Mouse (Mus musculus): ENCODE data around the gene Tef. TPM values are rescaled to one million over a fixed set of nuclear protein-coding genes. Genes with fewer than 3 reads are reported as not detected.

The Tef gene
- polyA plus RNA-seq, 2 experiments = 25.5 to 45.7 TPM

GRCm38 (mm10) chr15:81845033-81845625, 42.9 kb downstream of the Tef start:
- no peak for DNase-seq (ENCODE audit: low spot score)
- H3K36me3 ChIP-seq (ENCODE audit: control insufficient read depth, insufficient read depth, low read length) = peaks cover 33% of the 10 kb centered on the region
- H3K9ac ChIP-seq (ENCODE audit: low read depth, low read length, severe bottlenecking) = no peak overlapping the region
- H3K4me2 ChIP-seq (replicated peaks; ENCODE audit: low read depth, low read length, severe bottlenecking) = no peak overlapping the region
- ATAC-seq (ENCODE audit: low FRiP score, low read depth) = no peak
- no peak overlapping the region for H3K27ac ChIP-seq (replicated peaks; ENCODE audit: low read depth, low read length)
- H3K27me3 ChIP-seq (ENCODE audit: control insufficient read depth, insufficient read depth, low read length) = no peaks in the 10 kb centered on the region
- WGBS = 78% methylated on average over 5 of the region's 5 CpGs
- H3K9me3 ChIP-seq (ENCODE audit: control insufficient read depth, low read length) = no peaks in the 10 kb centered on the region
- TF ChIP-seq POLR2A (IDR thresholded peaks at IDR 0.05; ENCODE audit: borderline replicate concordance, extremely low read depth, insufficient read depth, insufficient read length) = no peak
- no peak overlapping the region for H3K4me3 ChIP-seq (replicated peaks; ENCODE audit: low read length)
- no peaks in the 10 kb centered on the region for H3K4me1 ChIP-seq (ENCODE audit: control insufficient read depth, insufficient read depth, low read length)

DNA sequence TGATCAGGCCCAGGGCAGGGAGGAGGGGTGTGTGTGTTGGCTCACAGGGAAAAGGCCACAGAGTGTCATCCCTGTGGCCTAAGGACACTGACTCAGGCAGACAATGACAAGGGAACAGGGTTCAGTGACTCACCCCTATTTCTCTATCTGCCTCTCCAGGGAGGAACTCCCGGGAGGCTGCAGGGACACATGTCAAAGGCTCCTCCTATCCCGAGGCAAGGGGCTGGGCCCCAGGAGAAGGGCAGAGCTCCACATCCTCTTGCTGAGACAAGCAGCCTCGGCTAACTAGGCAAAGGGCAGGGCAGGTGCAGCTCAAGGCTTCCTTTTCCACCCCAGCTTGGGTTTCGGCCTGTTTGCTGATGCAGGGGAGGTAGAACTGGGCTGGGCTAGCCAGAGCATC, 43.5 kb downstream of the Tef start:
- 39% methylated on average over 4 of the region's 4 CpGs for WGBS
- Histone ChIP-seq H3K27me3 (ENCODE audit: control insufficient read depth, insufficient read depth, low read length) (no peaks in the 10 kb centered on the region), H3K4me2 (replicated peaks; ENCODE audit: low read depth, low read length, severe bottlenecking) (no peak overlapping the region)

GRCm38 (mm10) chr15:81846755-81847154, 44.5 kb downstream of the Tef start:
- peaks cover 50% of the 10 kb centered on the region for H3K36me3 ChIP-seq (ENCODE audit: control insufficient read depth, insufficient read depth, low read length)

More for the DNA sequence above, 43.5 kb downstream of the Tef start:
- DNase-seq (ENCODE audit: low spot score) = no peak
- no peak overlapping the region for H3K4me3 ChIP-seq (replicated peaks; ENCODE audit: low read length)
- H3K9me3 ChIP-seq (ENCODE audit: control insufficient read depth, low read length) = no peaks in the 10 kb centered on the region
- no peak for ATAC-seq (ENCODE audit: low FRiP score, low read depth)
- no peak overlapping the region for H3K27ac ChIP-seq (replicated peaks; ENCODE audit: low read depth, low read length)
- TF ChIP-seq POLR2A (IDR thresholded peaks at IDR 0.05; ENCODE audit: borderline replicate concordance, extremely low read depth, insufficient read depth, insufficient read length) = no peak
- no peaks in the 10 kb centered on the region for H3K4me1 ChIP-seq (ENCODE audit: control insufficient read depth, insufficient read depth, low read length)
- H3K9ac ChIP-seq (ENCODE audit: low read depth, low read length, severe bottlenecking) = no peak overlapping the region
- H3K36me3 ChIP-seq (ENCODE audit: control insufficient read depth, insufficient read depth, low read length) = peaks cover 39% of the 10 kb centered on the region

GRCm38 (mm10) chr15:81847161-81847560, 44.9 kb downstream of the Tef start:
- H3K27ac ChIP-seq (replicated peaks; ENCODE audit: low read depth, low read length) = no peak overlapping the region
- no peak for DNase-seq (ENCODE audit: low spot score)
- TF ChIP-seq POLR2A (IDR thresholded peaks at IDR 0.05; ENCODE audit: borderline replicate concordance, extremely low read depth, insufficient read depth, insufficient read length) = no peak
- H3K4me3 ChIP-seq (replicated peaks; ENCODE audit: low read length) = no peak overlapping the region
- no peaks in the 10 kb centered on the region for H3K9me3 ChIP-seq (ENCODE audit: control insufficient read depth, low read length)
- 89% methylated on average over 4 of the region's 4 CpGs for WGBS
- no peaks in the 10 kb centered on the region for H3K4me1 ChIP-seq (ENCODE audit: control insufficient read depth, insufficient read depth, low read length)
- H3K9ac ChIP-seq (ENCODE audit: low read depth, low read length, severe bottlenecking) = no peak overlapping the region
- H3K36me3 ChIP-seq (ENCODE audit: control insufficient read depth, insufficient read depth, low read length) = peaks cover 52% of the 10 kb centered on the region
- no peak for ATAC-seq (ENCODE audit: low FRiP score, low read depth)
- no peak overlapping the region for H3K4me2 ChIP-seq (replicated peaks; ENCODE audit: low read depth, low read length, severe bottlenecking)
- H3K27me3 ChIP-seq (ENCODE audit: control insufficient read depth, insufficient read depth, low read length) = no peaks in the 10 kb centered on the region

More at GRCm38 (mm10) chr15:81846755-81847154, 44.5 kb downstream of the Tef start:
- H3K4me1 ChIP-seq (ENCODE audit: control insufficient read depth, insufficient read depth, low read length) = no peaks in the 10 kb centered on the region
- 82% methylated on average over 9 of the region's 9 CpGs for WGBS
- no peak for TF ChIP-seq POLR2A (IDR thresholded peaks at IDR 0.05; ENCODE audit: borderline replicate concordance, extremely low read depth, insufficient read depth, insufficient read length)
- no peaks in the 10 kb centered on the region for H3K27me3 ChIP-seq (ENCODE audit: control insufficient read depth, insufficient read depth, low read length)
- DNase-seq (ENCODE audit: low spot score) (no peak), ATAC-seq (ENCODE audit: low FRiP score, low read depth) (no peak)
- no peak overlapping the region for H3K9ac ChIP-seq (ENCODE audit: low read depth, low read length, severe bottlenecking)
- H3K9me3 ChIP-seq (ENCODE audit: control insufficient read depth, low read length) = no peaks in the 10 kb centered on the region
- no peak overlapping the region for H3K27ac ChIP-seq (replicated peaks; ENCODE audit: low read depth, low read length)
- H3K4me2 ChIP-seq (replicated peaks; ENCODE audit: low read depth, low read length, severe bottlenecking) = no peak overlapping the region
- H3K4me3 ChIP-seq (replicated peaks; ENCODE audit: low read length) = no peak overlapping the region

GRCm38 (mm10) chr15:81847861-81848260, 45.6 kb downstream of the Tef start:
- no peak overlapping the region for H3K27ac ChIP-seq (replicated peaks; ENCODE audit: low read depth, low read length)
- H3K36me3 ChIP-seq (ENCODE audit: control insufficient read depth, insufficient read depth, low read length) = peaks cover 59% of the 10 kb centered on the region
- DNase-seq (ENCODE audit: low spot score) (no peak), ATAC-seq (ENCODE audit: low FRiP score, low read depth) (no peak)
- H3K4me1 ChIP-seq (ENCODE audit: control insufficient read depth, insufficient read depth, low read length) = no peaks in the 10 kb centered on the region
- no peaks in the 10 kb centered on the region for H3K9me3 ChIP-seq (ENCODE audit: control insufficient read depth, low read length)
- H3K4me2 ChIP-seq (replicated peaks; ENCODE audit: low read depth, low read length, severe bottlenecking) = no peak overlapping the region
- H3K9ac ChIP-seq (ENCODE audit: low read depth, low read length, severe bottlenecking) = no peak overlapping the region
- no peak overlapping the region for H3K4me3 ChIP-seq (replicated peaks; ENCODE audit: low read length)
- TF ChIP-seq POLR2A (IDR thresholded peaks at IDR 0.05; ENCODE audit: borderline replicate concordance, extremely low read depth, insufficient read depth, insufficient read length) = no peak
- WGBS = 85% methylated on average over 5 of the region's 5 CpGs
- H3K27me3 ChIP-seq (ENCODE audit: control insufficient read depth, insufficient read depth, low read length) = no peaks in the 10 kb centered on the region

Measured in limb, embryonic 14.5 days (tissue).